Mouse (Mus musculus): ENCODE data around the gene Zfp318. TPM values are rescaled to one million over a fixed set of nuclear protein-coding genes. Genes with fewer than 3 reads are reported as not detected.
A peak's percentile ranks its signal among the peaks of the same experiment; 100 is the strongest.

The Zfp318 gene
- polyA plus RNA-seq, 1 experiment from 2014 or later = 14.2 TPM

DNA sequence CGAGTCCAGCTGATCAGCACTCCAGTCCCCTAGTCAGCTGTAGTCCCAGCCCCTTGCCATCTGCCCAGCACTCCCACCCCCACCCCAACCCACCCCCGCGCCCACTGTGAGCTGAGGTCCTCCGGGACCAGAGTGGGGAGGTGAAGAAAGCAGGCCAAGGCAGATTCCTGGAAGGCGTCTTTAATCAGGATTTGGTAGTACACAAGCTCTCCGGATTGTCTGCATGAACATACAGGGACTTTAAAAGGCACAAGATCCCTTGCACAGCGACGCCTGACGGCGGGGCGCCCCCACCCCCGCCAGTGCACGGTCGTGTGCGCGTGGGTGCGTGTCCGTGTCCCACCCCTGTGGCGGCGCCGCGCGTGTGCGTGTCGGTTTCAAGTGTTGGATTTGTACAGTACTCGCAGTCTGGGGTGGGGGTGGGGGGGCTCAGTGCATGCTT, 70.5 kb downstream of the Zfp318 start:
- Histone ChIP-seq H3K4me2 (replicated peaks) (peak overlapping the region; percentile 90), H3K9me3 (no peaks in the 10 kb centered on the region), H3K9ac (peak overlapping the region; percentile 55), H3K36me3 (no peaks in the 10 kb centered on the region), H3K27ac (no peak overlapping the region), H3K4me3 (peak overlapping the region; percentile 47), H3K27me3 (peaks cover 80% of the 10 kb centered on the region), H3K4me1 (peaks cover 29% of the 10 kb centered on the region)
- ATAC-seq (ENCODE audit: low FRiP score, low read depth) = 0 out of 2 replicates have a peak, but pooled peaks have one; percentile 32
- WGBS = 2% methylated on average over 26 of the region's 26 CpGs

DNA sequence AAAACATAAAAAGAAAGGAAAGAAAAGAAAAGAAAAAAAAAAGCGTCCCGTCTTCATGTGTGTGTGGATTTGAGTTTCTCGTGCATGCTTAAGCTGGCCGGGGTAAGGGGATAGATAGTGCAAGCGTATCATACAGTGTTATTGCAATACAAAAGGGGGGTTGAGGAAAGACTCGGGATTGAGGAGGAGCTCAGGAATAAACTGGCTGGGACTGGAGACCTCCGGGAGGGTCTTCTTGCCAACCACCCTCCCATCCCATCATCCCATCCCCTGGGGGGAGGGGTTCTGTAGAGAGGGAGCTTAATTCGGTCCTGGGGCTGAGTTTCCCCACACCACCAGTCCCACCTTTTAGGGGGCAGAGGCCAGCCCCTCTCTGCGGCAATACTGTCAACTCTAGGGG, 71.0 kb downstream of the Zfp318 start:
- Histone ChIP-seq H3K4me3 (peak overlapping the region; percentile 47), H3K27ac (no peak overlapping the region), H3K4me1 (peaks cover 29% of the 10 kb centered on the region), H3K27me3 (peaks cover 84% of the 10 kb centered on the region), H3K9me3 (no peaks in the 10 kb centered on the region), H3K9ac (peak overlapping the region; percentile 55), H3K36me3 (no peaks in the 10 kb centered on the region), H3K4me2 (replicated peaks) (peak overlapping the region; percentile 90)
- no peak for ATAC-seq (ENCODE audit: low FRiP score, low read depth)
- 1% methylated on average over 9 of the region's 9 CpGs for WGBS

DNA sequence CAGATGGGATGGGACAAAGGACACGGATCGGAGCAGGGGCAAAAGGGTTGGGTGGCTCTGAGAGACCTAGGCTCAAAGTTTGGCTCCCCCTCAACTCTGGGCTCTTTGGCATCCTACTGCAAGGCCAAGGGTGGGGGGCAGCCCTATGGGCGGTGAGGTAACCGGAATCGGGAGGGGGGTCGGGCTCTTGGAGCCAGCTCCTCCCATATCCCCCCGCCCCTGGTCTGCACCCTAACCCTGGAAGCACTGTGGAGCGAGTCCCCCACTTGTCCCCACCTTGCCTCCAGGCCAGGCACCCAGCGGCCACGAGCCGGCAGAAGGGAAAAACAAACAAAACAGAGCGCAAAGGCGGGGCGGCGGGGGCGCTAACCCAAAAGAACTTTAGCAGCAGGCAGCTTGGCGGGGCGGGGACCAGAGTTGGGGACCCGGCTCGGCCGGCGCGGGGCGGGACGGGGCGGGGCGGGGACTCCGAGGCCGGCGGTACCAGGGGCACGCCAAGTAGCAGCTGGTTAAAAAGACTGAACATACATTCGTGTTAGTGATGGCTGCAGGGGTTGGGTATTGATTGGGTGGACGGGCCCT, 71.7 kb downstream of the Zfp318 start:
- under 1% methylated on average over 33 of the region's 33 CpGs for WGBS
- no peaks in the 10 kb centered on the region for H3K9me3 ChIP-seq

DNA sequence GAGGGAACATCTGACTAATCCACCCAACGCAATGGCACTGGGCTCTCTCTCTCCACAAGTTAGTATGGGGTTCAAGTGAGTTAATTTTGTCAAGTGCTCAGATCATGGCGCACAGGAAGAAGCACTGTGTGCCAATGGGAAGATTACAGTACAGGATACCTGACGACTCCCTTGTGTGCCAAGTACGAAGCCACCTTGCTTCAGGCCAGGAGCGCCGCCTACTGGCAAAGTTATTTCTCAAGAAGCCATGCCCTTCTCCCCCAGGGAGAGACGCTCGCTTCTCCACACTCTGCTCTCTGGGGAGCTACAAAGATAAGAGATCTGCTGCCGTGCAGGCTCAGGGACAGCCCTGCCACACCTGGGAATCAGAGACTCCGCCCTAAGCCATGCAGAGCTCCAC, 74.3 kb downstream of the Zfp318 start:
- ATAC-seq (ENCODE audit: low FRiP score, low read depth) = no peak
- Histone ChIP-seq H3K4me1 (peaks cover 42% of the 10 kb centered on the region), H3K27me3 (peaks cover 96% of the 10 kb centered on the region), H3K9ac (no peak overlapping the region), H3K36me3 (no peaks in the 10 kb centered on the region), H3K27ac (no peak overlapping the region), H3K9me3 (no peaks in the 10 kb centered on the region), H3K4me2 (replicated peaks) (no peak overlapping the region), H3K4me3 (no peak overlapping the region)
- 13% methylated on average over 10 of the region's 10 CpGs for WGBS

More for the DNA sequence above, 71.7 kb downstream of the Zfp318 start:
- Histone ChIP-seq H3K36me3 (no peaks in the 10 kb centered on the region), H3K4me2 (replicated peaks) (peak overlapping the region; percentile 90), H3K27me3 (peaks cover 90% of the 10 kb centered on the region), H3K4me3 (peak overlapping the region; percentile 47), H3K4me1 (peaks cover 29% of the 10 kb centered on the region), H3K27ac (no peak overlapping the region), H3K9ac (peak overlapping the region; percentile 55)
- ATAC-seq (ENCODE audit: low FRiP score, low read depth) = peak; percentile 59

DNA sequence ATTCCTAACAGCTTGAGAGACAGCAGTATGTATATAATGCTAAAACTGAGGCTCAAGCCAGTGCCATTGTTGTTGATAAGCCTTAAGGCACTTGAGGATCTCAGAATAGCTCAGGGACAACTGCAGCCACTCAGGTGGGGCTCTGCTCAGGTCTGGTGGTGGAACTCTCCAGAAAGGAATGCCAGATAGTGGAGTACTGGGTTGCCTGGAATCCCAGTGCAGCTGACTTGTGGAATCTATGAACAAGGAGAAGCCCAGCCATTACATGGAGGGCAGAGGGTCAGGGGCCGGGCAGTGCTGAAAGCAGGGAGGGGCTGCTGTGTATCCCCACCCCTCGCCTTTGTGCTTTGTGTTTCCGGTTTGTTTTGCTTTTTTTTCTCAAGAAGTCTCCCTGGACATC, 74.9 kb downstream of the Zfp318 start:
- Histone ChIP-seq H3K27me3 (peaks cover 96% of the 10 kb centered on the region), H3K4me3 (no peak overlapping the region), H3K9me3 (no peaks in the 10 kb centered on the region), H3K27ac (no peak overlapping the region), H3K36me3 (no peaks in the 10 kb centered on the region), H3K9ac (no peak overlapping the region), H3K4me1 (peaks cover 38% of the 10 kb centered on the region), H3K4me2 (replicated peaks) (no peak overlapping the region)
- 51% methylated on average over 3 of the region's 3 CpGs for WGBS
- ATAC-seq (ENCODE audit: low FRiP score, low read depth) = no peak

DNA sequence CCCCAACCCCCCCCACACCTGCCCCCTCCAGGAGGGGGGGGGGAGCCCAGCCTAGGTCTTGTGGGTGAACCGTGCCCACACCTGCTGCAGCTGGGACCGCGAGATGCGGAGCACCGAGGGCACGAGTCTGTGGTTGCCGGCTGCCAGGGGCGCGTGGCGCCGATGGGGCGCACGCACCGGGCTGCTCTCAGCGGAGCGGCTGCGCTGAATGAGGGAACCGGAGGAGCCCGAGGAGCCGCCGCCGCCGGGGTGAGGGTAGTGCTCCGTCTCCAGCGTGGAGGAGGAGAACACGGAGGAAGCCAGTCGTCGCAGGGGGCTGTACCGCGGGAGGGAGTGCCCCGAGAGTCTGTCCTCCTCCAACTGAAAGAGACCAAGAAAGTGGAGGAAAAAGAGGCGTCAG, 77.1 kb downstream of the Zfp318 start:
- 0 out of 2 replicates have a peak, but pooled peaks have one; percentile 48 for ATAC-seq (ENCODE audit: low FRiP score, low read depth)
- Histone ChIP-seq H3K27me3 (peaks cover 75% of the 10 kb centered on the region), H3K4me2 (replicated peaks) (peak overlapping the region; percentile 64), H3K36me3 (no peaks in the 10 kb centered on the region), H3K9ac (peak overlapping the region; percentile 65), H3K9me3 (no peaks in the 10 kb centered on the region), H3K4me3 (peak overlapping the region; percentile 37), H3K4me1 (peaks cover 16% of the 10 kb centered on the region), H3K27ac (no peak overlapping the region)
- WGBS = 0% methylated on average over 23 of the region's 32 CpGs

DNA sequence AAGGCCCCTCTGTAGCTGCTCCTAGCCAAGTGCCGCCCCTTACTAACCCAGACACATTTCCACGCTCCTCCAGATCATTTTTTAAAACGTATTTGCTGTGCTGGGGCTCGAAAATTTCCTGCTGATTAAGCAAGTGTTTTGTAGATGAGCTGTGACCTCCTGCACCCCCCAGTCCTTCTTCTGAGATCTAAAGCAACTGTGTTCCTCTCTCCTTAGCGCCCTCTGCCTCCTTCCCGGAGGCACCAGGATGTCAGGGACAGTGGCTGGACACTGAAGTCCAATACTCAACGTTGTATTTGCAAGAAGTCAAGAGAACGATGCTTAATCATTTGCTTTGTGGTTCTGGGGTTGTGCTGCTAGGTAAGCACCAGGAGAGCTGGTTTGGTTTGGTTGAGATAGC, 77.8 kb downstream of the Zfp318 start:
- H3K4me2 ChIP-seq (replicated peaks) = peak overlapping the region; percentile 64
- no peak overlapping the region for H3K27ac ChIP-seq
- peak overlapping the region; percentile 37 for H3K4me3 ChIP-seq
- H3K36me3 ChIP-seq = no peaks in the 10 kb centered on the region
- ATAC-seq (ENCODE audit: low FRiP score, low read depth) = no peak
- no peaks in the 10 kb centered on the region for H3K9me3 ChIP-seq
- peak overlapping the region; percentile 65; the same call in 1 of the 2 replicates for H3K9ac ChIP-seq
- 14% methylated on average over 8 of the region's 8 CpGs for WGBS
- H3K4me1 ChIP-seq = peaks cover 13% of the 10 kb centered on the region
- H3K27me3 ChIP-seq = peaks cover 69% of the 10 kb centered on the region

DNA sequence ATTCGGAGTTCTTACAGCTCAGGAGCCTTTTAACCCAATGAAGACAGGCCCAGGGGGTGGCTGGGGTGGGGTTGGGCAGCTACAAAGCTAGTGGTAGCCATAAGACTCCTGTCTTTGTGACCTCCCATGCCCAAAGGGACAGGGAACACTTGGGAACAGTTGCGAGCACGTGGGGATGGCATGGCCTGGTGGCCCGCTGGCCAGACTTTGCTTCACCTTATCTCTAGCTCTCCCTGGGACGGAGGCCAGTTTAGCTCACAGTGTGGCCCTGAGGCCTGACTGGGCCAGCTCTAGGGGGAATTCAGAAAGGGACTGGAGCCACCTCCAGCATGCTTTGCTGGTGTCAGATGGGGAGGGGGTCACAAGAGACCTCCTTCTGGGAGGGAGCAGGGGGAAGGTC, 78.7 kb downstream of the Zfp318 start:
- no peak overlapping the region for H3K9ac ChIP-seq
- 87% methylated on average over 5 of the region's 5 CpGs for WGBS
- peaks cover 60% of the 10 kb centered on the region for H3K27me3 ChIP-seq
- peaks cover 13% of the 10 kb centered on the region for H3K4me1 ChIP-seq
- H3K27ac ChIP-seq = no peak overlapping the region
- H3K36me3 ChIP-seq = no peaks in the 10 kb centered on the region
- ATAC-seq (ENCODE audit: low FRiP score, low read depth) = no peak
- no peaks in the 10 kb centered on the region for H3K9me3 ChIP-seq
- H3K4me3 ChIP-seq = no peak overlapping the region
- no peak overlapping the region for H3K4me2 ChIP-seq (replicated peaks)

DNA sequence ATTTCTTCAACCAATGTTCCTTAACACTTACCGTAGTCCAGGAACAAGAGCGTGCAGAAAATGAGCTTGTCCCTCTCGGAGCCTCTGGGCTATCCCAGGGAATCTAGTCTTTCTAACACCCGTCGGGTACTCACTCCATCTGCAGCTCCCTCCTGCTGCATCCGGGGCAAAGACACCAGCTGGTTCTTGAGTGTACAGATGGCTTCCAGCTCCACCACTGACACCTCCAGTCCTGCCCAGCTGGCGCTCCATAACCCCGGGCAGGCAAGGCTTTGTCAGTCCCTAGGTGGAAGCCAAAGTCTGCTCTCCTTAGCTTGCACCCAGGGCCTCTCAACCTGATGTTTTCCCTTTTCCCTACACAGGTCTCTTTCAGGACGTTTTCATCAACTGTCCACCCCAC, 84.3 kb downstream of the Zfp318 start:
- no peaks in the 10 kb centered on the region for H3K36me3 ChIP-seq
- H3K9ac ChIP-seq = no peak overlapping the region; the same call in 1 of the 2 replicates
- 64% methylated on average over 9 of the region's 9 CpGs for WGBS
- H3K4me2 ChIP-seq (replicated peaks) = no peak overlapping the region
- H3K9me3 ChIP-seq = no peaks in the 10 kb centered on the region
- H3K4me3 ChIP-seq = no peak overlapping the region
- no peak overlapping the region for H3K27ac ChIP-seq
- H3K27me3 ChIP-seq = peaks cover 6% of the 10 kb centered on the region; the same call in 1 of the 2 replicates
- ATAC-seq (ENCODE audit: low FRiP score, low read depth) = no peak
- H3K4me1 ChIP-seq = 0 out of 2 replicates have a peak, but pooled peaks cover 4% of the 10 kb centered on the region

Other genes starting within 250 kb of the Zfp318 start
- 11.1 and 11.4 TPM in 2 replicates for gene Rsph9, start 239.5 kb upstream of the Zfp318 start, polyA plus RNA-seq (2015; fragmentation: Nextera tagmentation; extraction: Ambion mirVana)
- gene Mad2l1bp, start 230.2 kb upstream of the Zfp318 start, polyA plus RNA-seq (2015; fragmentation: Nextera tagmentation; extraction: Ambion mirVana) = 36.4 and 39.0 TPM in 2 replicates
- gene Gtpbp2, start 222.7 kb upstream of the Zfp318 start, polyA plus RNA-seq (2015; fragmentation: Nextera tagmentation; extraction: Ambion mirVana) = 45.2 and 49.3 TPM in 2 replicates
- 18.9 and 19.2 TPM in 2 replicates for gene Polh, start 181.1 kb upstream of the Zfp318 start, polyA plus RNA-seq (2015; fragmentation: Nextera tagmentation; extraction: Ambion mirVana)
- gene Xpo5, start 180.9 kb upstream of the Zfp318 start, polyA plus RNA-seq (2015; fragmentation: Nextera tagmentation; extraction: Ambion mirVana) = 43.1 and 48.5 TPM in 2 replicates
- 103 and 105 TPM in 2 replicates for gene Polr1c, start 135.7 kb upstream of the Zfp318 start, polyA plus RNA-seq (2015; fragmentation: Nextera tagmentation; extraction: Ambion mirVana)
- gene Yipf3, start 135.7 kb upstream of the Zfp318 start, polyA plus RNA-seq (2015; fragmentation: Nextera tagmentation; extraction: Ambion mirVana) = 104 and 110 TPM in 2 replicates
- gene Lrrc73, start 130.2 kb upstream of the Zfp318 start, polyA plus RNA-seq (2015; fragmentation: Nextera tagmentation; extraction: Ambion mirVana) = 0.69 and 1.4 TPM in 2 replicates
- 61.3 and 68.2 TPM in 2 replicates for gene Tjap1, start 100.7 kb upstream of the Zfp318 start, polyA plus RNA-seq (2015; fragmentation: Nextera tagmentation; extraction: Ambion mirVana)
- gene Dlk2, start 86.3 kb upstream of the Zfp318 start, polyA plus RNA-seq (2015; fragmentation: Nextera tagmentation; extraction: Ambion mirVana) = 8.8 and 11.0 TPM in 2 replicates
- 7.5 and 7.6 TPM in 2 replicates for gene Abcc10, start 55.4 kb upstream of the Zfp318 start, polyA plus RNA-seq (2015; fragmentation: Nextera tagmentation; extraction: Ambion mirVana)
- 0.97 and 1.6 TPM in 2 replicates for gene Crip3, start 45.2 kb downstream of the Zfp318 start, polyA plus RNA-seq (2015; fragmentation: Nextera tagmentation; extraction: Ambion mirVana)
- 0.09 TPM in 1 of 2 replicates, not detected in the other for gene Slc22a7, start 54.7 kb downstream of the Zfp318 start, polyA plus RNA-seq (2015; fragmentation: Nextera tagmentation; extraction: Ambion mirVana)
- 0.15 and 0.18 TPM in 2 replicates for gene Ttbk1, start 103.9 kb downstream of the Zfp318 start, polyA plus RNA-seq (2015; fragmentation: Nextera tagmentation; extraction: Ambion mirVana)
- 40.4 and 41.7 TPM in 2 replicates for gene Dnph1, start 113.0 kb downstream of the Zfp318 start, polyA plus RNA-seq (2015; fragmentation: Nextera tagmentation; extraction: Ambion mirVana)
- gene Cul9, start 162.7 kb downstream of the Zfp318 start, polyA plus RNA-seq (2015; fragmentation: Nextera tagmentation; extraction: Ambion mirVana) = 11.3 and 12.4 TPM in 2 replicates
- gene Srf, start 172.4 kb downstream of the Zfp318 start, polyA plus RNA-seq (2015; fragmentation: Nextera tagmentation; extraction: Ambion mirVana) = 5.8 and 7.3 TPM in 2 replicates
- gene Ptk7, start 245.8 kb downstream of the Zfp318 start, polyA plus RNA-seq (2015; fragmentation: Nextera tagmentation; extraction: Ambion mirVana) = 128 and 138 TPM in 2 replicates